Mouse (Mus musculus) hindbrain, embryonic 12.5 days (tissue): ENCODE measurements around the gene 4933428G20Rik. TPM values are rescaled to one million over a fixed set of nuclear protein-coding genes. Genes with fewer than 3 reads are reported as not detected.

Experiments
- ATAC-seq: fragments of 200-750 bp; cut with Nextera tagmentation; 2 replicates; pipeline ENCODE4 v1.8.0; 2017; ENCODE audit warnings: moderate TSS enrichment; ENCODE audit not compliant: low FRiP score
- H3K27ac ChIP-seq: fragments of 300-500 bp; sonication (generic); 2 replicates; pipeline ENCODE4 v1.5.1; 2016; ENCODE audit warnings: mild to moderate bottlenecking
- H3K27me3 ChIP-seq: fragments of 300-500 bp; sonication (generic); 2 replicates; pipeline ENCODE4 v1.6.1; 2016; ENCODE audit warnings: mild to moderate bottlenecking
- H3K36me3 ChIP-seq: fragments of 300-500 bp; sonication (generic); 2 replicates; pipeline ENCODE4 v1.6.1; 2016; ENCODE audit warnings: mild to moderate bottlenecking
- H3K4me1 ChIP-seq: fragments of 300-500 bp; sonication (generic); 2 replicates; pipeline ENCODE4 v1.6.1; 2016
- H3K4me2 ChIP-seq: fragments of 300-500 bp; sonication (generic); replicated peaks from 2 replicates; pipeline ENCODE4 v1.6.1; 2016; ENCODE audit warnings: mild to moderate bottlenecking
- H3K4me3 ChIP-seq: fragments of 300-500 bp; sonication (generic); 2 replicates; pipeline ENCODE4 v1.5.1; 2016; ENCODE audit warnings: mild to moderate bottlenecking
- H3K9ac ChIP-seq: fragments of 300-500 bp; sonication (generic); 2 replicates; pipeline ENCODE4 v1.6.1; 2016; ENCODE audit warnings: mild to moderate bottlenecking, moderate library complexity
- H3K9me3 ChIP-seq: fragments of 300-500 bp; sonication (generic); replicated peaks from 2 replicates; pipeline ENCODE4 v1.6.1; 2016; ENCODE audit warnings: mild to moderate bottlenecking
- WGBS: fragments of 180-500 bp; shearing (Covaris S2); methylation state at CpG from one replicate; pipeline ENCODE4 v1.1.7; 2016; 5-methylcytosine and 5-hydroxymethylcytosine counted together
- polyA plus RNA-seq: library from polyadenylated mRNA; unstranded; fragments of >200 nt; fragmentation: Nextera tagmentation; extraction: Ambion mirVana; gene quantifications from 2 replicates; pipeline ENCODE4 v1.2.1, GENCODE M21; 2016

Gene 4933428G20Rik
- polyA plus RNA-seq, 1 experiment from 2014 or later, result 0.94 TPM

DNA sequence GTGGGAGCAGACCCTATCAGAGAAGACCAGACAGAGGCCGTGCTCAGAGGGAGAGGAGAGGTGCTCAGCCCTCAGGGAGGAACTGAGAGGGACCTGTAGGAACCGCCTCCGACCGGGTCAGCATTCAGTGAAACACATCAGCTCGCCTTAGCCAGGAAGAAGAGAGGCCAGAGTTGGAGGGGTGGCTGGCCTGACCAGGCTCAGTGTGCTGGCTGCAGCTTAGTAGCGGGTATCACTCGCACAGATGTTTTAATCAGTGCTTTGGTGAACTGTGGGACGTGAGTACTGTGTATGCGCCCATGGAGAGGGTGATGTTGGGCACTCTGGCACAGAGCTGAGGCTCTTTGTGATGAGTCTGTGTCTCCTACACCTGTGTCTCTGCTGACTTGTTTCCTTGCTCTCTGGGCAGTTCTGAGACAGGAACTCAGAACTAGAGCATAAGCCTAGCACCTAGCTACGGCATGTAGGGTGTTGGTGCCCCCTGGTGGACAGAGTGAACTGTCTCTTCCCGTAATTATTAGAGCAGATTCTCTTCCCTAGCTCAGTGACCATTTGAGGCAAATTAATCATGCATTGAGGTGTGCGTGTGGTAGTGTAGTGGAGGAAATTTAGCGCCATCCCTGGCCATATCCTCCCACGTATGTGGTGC is 31.4 kb downstream of the 4933428G20Rik start:
- Histone ChIP-seq H3K27ac (peak overlapping the region; percentile 2; the same call in 1 of the 2 replicates), H3K4me1 (no peaks in the 10 kb centered on the region), H3K27me3 (peaks cover 7% of the 10 kb centered on the region; the same call in 1 of the 2 replicates), H3K36me3 (peaks cover 56% of the 10 kb centered on the region), H3K9ac (no peak overlapping the region), H3K9me3 (no peaks in the 10 kb centered on the region), H3K4me3 (no peak overlapping the region), H3K4me2 (no peak overlapping the region)
- no peak for ATAC-seq
- 49% methylated on average over 14 of the region's 14 CpGs for WGBS

- peaks cover 17% of the 10 kb centered on the region for H3K27me3 ChIP-seq
- 74% methylated on average over 10 of the region's 10 CpGs for WGBS
- ATAC-seq, result no peak
- H3K27ac ChIP-seq, result no peak overlapping the region
- peaks cover 70% of the 10 kb centered on the region for H3K36me3 ChIP-seq
- no peak overlapping the region for H3K9ac ChIP-seq
- no peaks in the 10 kb centered on the region for H3K9me3 ChIP-seq
- no peaks in the 10 kb centered on the region for H3K4me1 ChIP-seq
- H3K4me2 ChIP-seq, result no peak overlapping the region
- no peak overlapping the region for H3K4me3 ChIP-seq
Observed at GRCm38 (mm10) chr11:97466444-97467160, 33.5 kb downstream of the 4933428G20Rik start.

GRCm38 (mm10) chr11:97465957-97466356 is 34.2 kb downstream of the 4933428G20Rik start:
- Histone ChIP-seq H3K4me2 (no peak overlapping the region), H3K9me3 (no peaks in the 10 kb centered on the region), H3K36me3 (peaks cover 72% of the 10 kb centered on the region), H3K4me1 (no peaks in the 10 kb centered on the region), H3K9ac (no peak overlapping the region), H3K27me3 (peaks cover 22% of the 10 kb centered on the region), H3K4me3 (no peak overlapping the region), H3K27ac (no peak overlapping the region)
- ATAC-seq, result no peak
- 89% methylated on average over 12 of the region's 12 CpGs for WGBS

DNA sequence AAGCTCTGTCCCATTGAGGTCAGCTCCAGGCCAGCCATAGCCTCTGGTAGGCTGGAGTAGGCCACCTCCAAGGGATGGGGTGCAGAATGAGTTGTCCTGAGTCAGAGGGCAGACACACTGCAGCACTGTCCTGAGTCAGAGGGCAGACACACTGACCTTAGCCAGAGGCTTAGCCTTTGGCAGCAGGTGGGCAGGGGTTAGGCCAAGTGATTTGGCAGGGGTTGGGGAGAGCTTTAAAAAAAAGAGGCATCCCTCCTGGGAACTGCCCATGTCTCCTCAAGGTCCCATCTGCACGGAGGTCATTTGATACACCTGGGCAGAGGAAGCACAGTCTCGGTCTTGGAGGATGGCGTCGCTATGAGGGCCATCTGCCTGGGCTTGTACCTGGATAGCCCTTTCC is 36.1 kb downstream of the 4933428G20Rik start:
- H3K4me1 ChIP-seq, result no peaks in the 10 kb centered on the region
- no peak overlapping the region for H3K9ac ChIP-seq
- WGBS, result 89% methylated on average over 4 of the region's 4 CpGs
- no peak for ATAC-seq
- no peak overlapping the region for H3K27ac ChIP-seq
- H3K9me3 ChIP-seq, result no peaks in the 10 kb centered on the region
- peaks cover 76% of the 10 kb centered on the region for H3K36me3 ChIP-seq
- H3K4me3 ChIP-seq, result no peak overlapping the region
- H3K27me3 ChIP-seq, result peaks cover 22% of the 10 kb centered on the region
- no peak overlapping the region for H3K4me2 ChIP-seq

DNA sequence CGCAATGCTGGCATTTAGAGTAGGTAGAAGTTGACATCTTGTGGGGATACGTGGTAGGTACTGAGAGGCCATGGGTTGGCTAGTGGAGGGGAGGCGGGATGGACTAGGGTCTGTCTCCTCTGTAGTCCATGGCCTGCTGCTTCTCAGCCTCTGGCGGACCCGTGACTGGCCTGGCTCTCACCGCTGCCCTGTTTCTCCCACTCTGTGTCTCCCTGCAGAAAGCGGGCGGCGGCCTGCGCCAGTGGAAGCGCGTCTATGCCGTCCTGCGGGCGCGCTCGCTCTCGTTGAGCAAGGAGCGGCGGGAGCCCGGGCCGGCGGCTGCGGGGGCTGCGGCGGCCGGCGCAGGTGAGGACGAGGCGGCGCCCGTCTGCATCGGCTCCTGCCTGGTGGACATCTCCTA is 37.0 kb downstream of the 4933428G20Rik start:
- no peak overlapping the region for H3K4me2 ChIP-seq
- no peak for ATAC-seq
- no peak overlapping the region for H3K9ac ChIP-seq
- H3K36me3 ChIP-seq, result peaks cover 81% of the 10 kb centered on the region
- no peaks in the 10 kb centered on the region for H3K9me3 ChIP-seq
- H3K27me3 ChIP-seq, result peaks cover 22% of the 10 kb centered on the region
- WGBS, result 41% methylated on average over 33 of the region's 33 CpGs
- H3K4me1 ChIP-seq, result no peaks in the 10 kb centered on the region
- H3K27ac ChIP-seq, result no peak overlapping the region
- H3K4me3 ChIP-seq, result no peak overlapping the region

GRCm38 (mm10) chr11:97462538-97462937 is 37.6 kb downstream of the 4933428G20Rik start:
- Histone ChIP-seq H3K36me3 (peaks cover 81% of the 10 kb centered on the region), H3K27me3 (peaks cover 22% of the 10 kb centered on the region), H3K27ac (no peak overlapping the region), H3K9ac (no peak overlapping the region), H3K4me1 (no peaks in the 10 kb centered on the region), H3K4me3 (no peak overlapping the region), H3K4me2 (no peak overlapping the region), H3K9me3 (no peaks in the 10 kb centered on the region)
- WGBS, result 87% methylated on average over 6 of the region's 6 CpGs
- ATAC-seq, result no peak

GRCm38 (mm10) chr11:97461307-97461820 is 38.8 kb downstream of the 4933428G20Rik start:
- H3K4me1 ChIP-seq, result no peaks in the 10 kb centered on the region
- no peaks in the 10 kb centered on the region for H3K9me3 ChIP-seq
- ATAC-seq, result no peak
- H3K9ac ChIP-seq, result no peak overlapping the region
- 85% methylated on average over 3 of the region's 3 CpGs for WGBS
- peaks cover 22% of the 10 kb centered on the region for H3K27me3 ChIP-seq
- no peak overlapping the region for H3K4me3 ChIP-seq
- H3K4me2 ChIP-seq, result no peak overlapping the region
- H3K36me3 ChIP-seq, result peaks cover 83% of the 10 kb centered on the region
- no peak overlapping the region for H3K27ac ChIP-seq

DNA sequence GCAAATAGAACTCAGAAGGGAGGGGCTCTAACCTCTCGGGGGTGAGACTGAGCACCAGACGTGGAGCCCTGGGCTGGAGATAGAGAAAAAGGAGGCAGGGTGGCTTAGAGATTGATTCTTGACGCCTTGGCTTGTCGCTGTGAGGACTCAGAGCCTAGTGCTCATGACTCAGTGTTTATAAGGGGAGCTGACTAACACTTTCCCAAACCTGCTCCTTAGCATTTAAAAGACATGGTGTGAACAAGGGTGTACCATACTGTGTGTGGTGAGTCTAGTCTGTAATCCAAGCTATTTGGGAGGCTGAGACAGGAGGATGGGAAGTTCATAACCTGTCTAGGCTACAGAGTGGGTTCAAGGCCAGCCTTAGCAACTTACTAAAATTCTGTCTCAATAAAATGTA is 43.0 kb downstream of the 4933428G20Rik start:
- H3K4me2 ChIP-seq, result no peak overlapping the region
- no peak overlapping the region for H3K9ac ChIP-seq
- H3K4me1 ChIP-seq, result peaks cover 16% of the 10 kb centered on the region; the same call in 1 of the 2 replicates
- no peaks in the 10 kb centered on the region for H3K9me3 ChIP-seq
- no peak overlapping the region for H3K4me3 ChIP-seq
- H3K27me3 ChIP-seq, result peaks cover 5% of the 10 kb centered on the region
- WGBS, result 74% methylated on average over 4 of the region's 4 CpGs
- ATAC-seq, result no peak
- H3K27ac ChIP-seq, result no peak overlapping the region
- peaks cover 71% of the 10 kb centered on the region for H3K36me3 ChIP-seq

GRCm38 (mm10) chr11:97451625-97452024 is 48.5 kb downstream of the 4933428G20Rik start:
- Histone ChIP-seq H3K27me3 (no peaks in the 10 kb centered on the region), H3K9me3 (no peaks in the 10 kb centered on the region), H3K36me3 (peaks cover 47% of the 10 kb centered on the region), H3K4me1 (peaks cover 42% of the 10 kb centered on the region), H3K9ac (0 out of 2 replicates have a peak overlapping the region, but pooled peaks have one; percentile 78), H3K27ac (no peak overlapping the region), H3K4me3 (peak overlapping the region; percentile 48), H3K4me2 (peak overlapping the region; percentile 75)
- no peak for ATAC-seq
- WGBS, result 94% methylated on average over 15 of the region's 15 CpGs

- no peaks in the 10 kb centered on the region for H3K9me3 ChIP-seq
- H3K27me3 ChIP-seq, result no peaks in the 10 kb centered on the region
- H3K36me3 ChIP-seq, result peaks cover 37% of the 10 kb centered on the region
- 32% methylated on average over 10 of the region's 10 CpGs for WGBS
- H3K4me2 ChIP-seq, result peak overlapping the region; percentile 75
- peak overlapping the region; percentile 70 for H3K27ac ChIP-seq
- H3K4me3 ChIP-seq, result peak overlapping the region; percentile 48
- H3K4me1 ChIP-seq, result peaks cover 42% of the 10 kb centered on the region
- ATAC-seq, result peak; percentile 55
- peak overlapping the region; percentile 78 for H3K9ac ChIP-seq
Observed at GRCm38 (mm10) chr11:97450305-97450922, 49.7 kb downstream of the 4933428G20Rik start.

DNA sequence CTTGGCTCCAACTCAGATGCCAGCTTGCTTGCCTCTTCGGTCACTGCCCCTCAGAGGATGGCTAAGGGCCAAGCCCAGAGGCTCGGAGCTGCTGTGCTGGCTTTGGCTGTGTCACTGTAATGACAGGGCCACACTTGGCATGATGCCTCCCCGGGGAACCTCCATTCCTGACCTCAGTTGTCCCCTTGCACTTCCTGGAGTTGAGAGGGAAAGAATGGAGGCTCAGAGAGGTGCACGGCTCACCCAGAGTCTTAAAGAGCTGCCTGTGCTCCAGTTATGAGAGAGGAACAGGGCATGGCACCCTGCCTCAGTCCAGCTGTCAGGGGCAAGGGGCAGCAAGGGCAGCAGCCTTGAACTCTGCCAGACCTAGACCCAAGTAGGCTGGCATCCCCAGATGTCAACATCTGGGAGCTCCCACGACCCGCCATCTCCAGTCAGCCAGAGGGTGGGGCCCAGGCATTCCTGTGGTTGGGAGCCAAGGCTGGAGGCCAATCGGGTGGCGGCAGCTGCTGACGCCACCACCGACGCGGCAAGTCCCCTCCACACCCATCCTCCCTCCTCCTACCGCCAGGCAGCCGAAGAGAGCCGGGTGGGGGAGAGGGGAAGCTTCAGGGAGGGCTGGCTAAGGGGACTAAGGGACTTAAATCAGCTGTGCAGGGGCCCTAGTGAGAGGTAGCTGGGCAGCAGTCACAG is 50.4 kb downstream of the 4933428G20Rik start:
- peak overlapping the region; percentile 48 for H3K4me3 ChIP-seq
- H3K4me2 ChIP-seq, result peak overlapping the region; percentile 75
- no peaks in the 10 kb centered on the region for H3K27me3 ChIP-seq
- H3K4me1 ChIP-seq, result peaks cover 42% of the 10 kb centered on the region
- peak; percentile 85 for ATAC-seq
- 12% methylated on average over 15 of the region's 15 CpGs for WGBS
- H3K9me3 ChIP-seq, result no peaks in the 10 kb centered on the region
- peaks cover 37% of the 10 kb centered on the region for H3K36me3 ChIP-seq
- peak overlapping the region; percentile 70 for H3K27ac ChIP-seq
- peak overlapping the region; percentile 78 for H3K9ac ChIP-seq
